Mouse (Mus musculus) liver, embryonic 14.5 days (tissue): ENCODE measurements around the gene Lpcat3.

ENCODE experiments used
- CTCF ChIP-seq: IDR thresholded peaks from 2 replicates; pipeline ENCODE4 v1.5.1; 2016; ENCODE audit warnings: antibody characterized with exemption, low read depth, control low read depth
- EP300 ChIP-seq: IDR thresholded peaks from 2 replicates; pipeline ENCODE4 v1.6.1; 2016; ENCODE audit warnings: antibody characterized with exemption, low read depth

DNA sequence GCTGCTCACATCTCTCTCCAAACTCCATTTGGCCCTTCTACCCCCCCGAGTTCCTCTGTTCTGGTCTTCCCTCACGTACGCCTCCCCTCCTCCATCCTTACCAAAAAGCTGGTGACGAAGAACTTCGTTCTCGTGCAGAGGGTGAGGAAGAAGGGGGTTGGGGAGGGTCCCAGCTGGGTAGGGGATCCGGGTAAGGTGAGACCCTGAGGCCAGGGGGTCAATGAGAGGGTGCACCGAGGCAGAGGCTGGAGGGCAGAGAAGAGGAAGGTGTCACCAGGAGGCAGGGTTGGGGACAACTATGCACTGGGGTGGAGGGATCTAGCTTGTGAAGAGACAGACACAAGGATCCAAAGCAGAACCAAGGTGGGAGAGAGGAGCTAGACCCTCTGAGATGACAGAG lies 80.8 kb downstream of the Lpcat3 start:
- TF ChIP-seq CTCF (no peak), EP300 (no peak)
